Mouse (Mus musculus): ENCODE data around the gene Pkd1. TPM values are rescaled to one million over a fixed set of nuclear protein-coding genes. Genes with fewer than 3 reads are reported as not detected.
A peak's percentile ranks its signal among the peaks of the same experiment; 100 is the strongest.

Gene Pkd1
- polyA plus RNA-seq, 1 experiment from 2014 or later: 26.3 TPM

GRCm38 (mm10) chr17:24639571-24639988 is 89.9 kb downstream of the Pkd1 start:
- TF ChIP-seq EP300 (IDR thresholded peaks at IDR 0.05) (no peak), CTCF (IDR thresholded peaks at IDR 0.05) (no peak)
- Histone ChIP-seq H3K4me1 (ENCODE audit: insufficient read depth, low read depth, low read length) (peaks cover 39% of the 10 kb centered on the region), H3K4me2 (replicated peaks; ENCODE audit: low read depth, low read length) (no peak overlapping the region), H3K9ac (replicated peaks; ENCODE audit: low read depth) (no peak overlapping the region; the same call in 1 of the 2 replicates), H3K27ac (ENCODE audit: low read length) (peak overlapping the region; percentile 85), H3K9me3 (ENCODE audit: low read length) (no peaks in the 10 kb centered on the region), H3K36me3 (ENCODE audit: insufficient read depth, low read length) (peaks cover 22% of the 10 kb centered on the region), H3K4me3 (ENCODE audit: low read depth, low read length) (no peak overlapping the region), H3K27me3 (replicated peaks; ENCODE audit: insufficient read depth, low read length) (no peaks in the 10 kb centered on the region)
- DNase-seq (ENCODE audit: low spot score) (peak; percentile 27), ATAC-seq (no peak)
- WGBS: 81% methylated on average over 5 of the region's 5 CpGs

GRCm38 (mm10) chr17:24640119-24640518 is 90.5 kb downstream of the Pkd1 start:
- ATAC-seq: no peak
- H3K27ac ChIP-seq (ENCODE audit: low read length): peak overlapping the region; percentile 85
- no peak overlapping the region for H3K4me3 ChIP-seq (ENCODE audit: low read depth, low read length)
- 88% methylated on average over 7 of the region's 7 CpGs for WGBS
- TF ChIP-seq CTCF (IDR thresholded peaks at IDR 0.05) (no peak), EP300 (IDR thresholded peaks at IDR 0.05) (no peak)
- peaks cover 22% of the 10 kb centered on the region for H3K36me3 ChIP-seq (ENCODE audit: insufficient read depth, low read length)
- no peak overlapping the region for H3K4me2 ChIP-seq (replicated peaks; ENCODE audit: low read depth, low read length)
- DNase-seq (ENCODE audit: low spot score): no peak
- H3K27me3 ChIP-seq (replicated peaks; ENCODE audit: insufficient read depth, low read length): no peaks in the 10 kb centered on the region
- no peaks in the 10 kb centered on the region for H3K9me3 ChIP-seq (ENCODE audit: low read length)
- H3K9ac ChIP-seq (replicated peaks; ENCODE audit: low read depth): no peak overlapping the region
- H3K4me1 ChIP-seq (ENCODE audit: insufficient read depth, low read depth, low read length): peaks cover 39% of the 10 kb centered on the region

- no peak for DNase-seq (ENCODE audit: low spot score)
- TF ChIP-seq CTCF (IDR thresholded peaks at IDR 0.05): no peak
- TF ChIP-seq EP300 (IDR thresholded peaks at IDR 0.05): no peak
- H3K9me3 ChIP-seq (ENCODE audit: low read length): no peaks in the 10 kb centered on the region
- peaks cover 22% of the 10 kb centered on the region for H3K36me3 ChIP-seq (ENCODE audit: insufficient read depth, low read length)
- 0 out of 2 replicates have a peak overlapping the region, but pooled peaks have one; percentile 26 for H3K27ac ChIP-seq (ENCODE audit: low read length)
- WGBS: 97% methylated on average over 15 of the region's 15 CpGs
- H3K9ac ChIP-seq (replicated peaks; ENCODE audit: low read depth): no peak overlapping the region
- ATAC-seq: no peak
- H3K4me2 ChIP-seq (replicated peaks; ENCODE audit: low read depth, low read length): no peak overlapping the region
- no peak overlapping the region for H3K4me3 ChIP-seq (ENCODE audit: low read depth, low read length)
- H3K27me3 ChIP-seq (replicated peaks; ENCODE audit: insufficient read depth, low read length): no peaks in the 10 kb centered on the region
- peaks cover 34% of the 10 kb centered on the region for H3K4me1 ChIP-seq (ENCODE audit: insufficient read depth, low read depth, low read length)
These were observed 90.9 kb downstream of the Pkd1 start for GRCm38 (mm10) chr17:24640581-24640980.

- no peaks in the 10 kb centered on the region for H3K9me3 ChIP-seq (ENCODE audit: low read length)
- 0 out of 2 replicates have a peak overlapping the region, but pooled peaks have one; percentile 46 for H3K4me2 ChIP-seq (replicated peaks; ENCODE audit: low read depth, low read length)
- no peak overlapping the region for H3K9ac ChIP-seq (replicated peaks; ENCODE audit: low read depth)
- ATAC-seq (no peak), DNase-seq (ENCODE audit: low spot score) (no peak)
- no peak for TF ChIP-seq CTCF (IDR thresholded peaks at IDR 0.05)
- no peak for TF ChIP-seq EP300 (IDR thresholded peaks at IDR 0.05)
- H3K27ac ChIP-seq (ENCODE audit: low read length): no peak overlapping the region
- H3K36me3 ChIP-seq (ENCODE audit: insufficient read depth, low read length): peaks cover 27% of the 10 kb centered on the region
- no peaks in the 10 kb centered on the region for H3K27me3 ChIP-seq (replicated peaks; ENCODE audit: insufficient read depth, low read length)
- 90% methylated on average over 14 of the region's 14 CpGs for WGBS
- no peak overlapping the region for H3K4me3 ChIP-seq (ENCODE audit: low read depth, low read length)
- H3K4me1 ChIP-seq (ENCODE audit: insufficient read depth, low read depth, low read length): peaks cover 25% of the 10 kb centered on the region
These were observed 92.3 kb downstream of the Pkd1 start for GRCm38 (mm10) chr17:24641944-24642343.

GRCm38 (mm10) chr17:24642791-24643343 is 93.2 kb downstream of the Pkd1 start:
- ATAC-seq (no peak), DNase-seq (ENCODE audit: low spot score) (no peak)
- TF ChIP-seq CTCF (IDR thresholded peaks at IDR 0.05): no peak
- TF ChIP-seq EP300 (IDR thresholded peaks at IDR 0.05): no peak
- Histone ChIP-seq H3K36me3 (ENCODE audit: insufficient read depth, low read length) (peaks cover 30% of the 10 kb centered on the region), H3K27me3 (replicated peaks; ENCODE audit: insufficient read depth, low read length) (no peaks in the 10 kb centered on the region), H3K4me1 (ENCODE audit: insufficient read depth, low read depth, low read length) (peaks cover 20% of the 10 kb centered on the region), H3K9ac (replicated peaks; ENCODE audit: low read depth) (no peak overlapping the region), H3K9me3 (ENCODE audit: low read length) (no peaks in the 10 kb centered on the region), H3K27ac (ENCODE audit: low read length) (no peak overlapping the region; the same call in 1 of the 2 replicates), H3K4me2 (replicated peaks; ENCODE audit: low read depth, low read length) (peak overlapping the region; percentile 46), H3K4me3 (ENCODE audit: low read depth, low read length) (peak overlapping the region; percentile 2; the same call in 1 of the 2 replicates)
- 69% methylated on average over 6 of the region's 6 CpGs for WGBS

GRCm38 (mm10) chr17:24644030-24644715 is 94.5 kb downstream of the Pkd1 start:
- H3K36me3 ChIP-seq (ENCODE audit: insufficient read depth, low read length): peaks cover 28% of the 10 kb centered on the region
- peak overlapping the region; percentile 34 for H3K9ac ChIP-seq (replicated peaks; ENCODE audit: low read depth)
- TF ChIP-seq EP300 (IDR thresholded peaks at IDR 0.05) (0 out of 2 replicates have a peak, but pooled peaks have one; percentile 8), CTCF (IDR thresholded peaks at IDR 0.05) (no peak)
- H3K27me3 ChIP-seq (replicated peaks; ENCODE audit: insufficient read depth, low read length): no peaks in the 10 kb centered on the region
- ATAC-seq (peak; percentile 44), DNase-seq (ENCODE audit: low spot score) (peak; percentile 64)
- peaks cover 25% of the 10 kb centered on the region for H3K4me1 ChIP-seq (ENCODE audit: insufficient read depth, low read depth, low read length)
- 14% methylated on average over 7 of the region's 7 CpGs for WGBS
- peak overlapping the region; percentile 92 for H3K27ac ChIP-seq (ENCODE audit: low read length)
- peak overlapping the region; percentile 46 for H3K4me2 ChIP-seq (replicated peaks; ENCODE audit: low read depth, low read length)
- H3K9me3 ChIP-seq (ENCODE audit: low read length): no peaks in the 10 kb centered on the region
- H3K4me3 ChIP-seq (ENCODE audit: low read depth, low read length): peak overlapping the region; percentile 30
